Mouse (Mus musculus) neural tube, embryonic 14.5 days (tissue): Measurements from ENCODE around the gene Meis3. TPM values are rescaled to one million over a fixed set of nuclear protein-coding genes. Genes with fewer than 3 reads are reported as not detected.

Source experiments
- ATAC-seq: fragments of 200-750 bp; cut with Nextera tagmentation; 2 replicates; pipeline ENCODE4 v1.8.0; 2017; ENCODE audit warnings: low read depth, mild to moderate bottlenecking, moderate TSS enrichment, moderate library complexity
- H3K27ac ChIP-seq: fragments of 300-500 bp; sonication (generic); 2 replicates; pipeline ENCODE4 v1.5.1; 2014; ENCODE audit warnings: low read depth, mild to moderate bottlenecking, control low read depth, low read length, moderate library complexity, mixed read lengths
- H3K27me3 ChIP-seq: fragments of 300-500 bp; sonication (generic); 2 replicates; pipeline ENCODE4 v1.6.1; 2014; ENCODE audit warnings: low read length; ENCODE audit not compliant: control insufficient read depth, insufficient read depth
- H3K36me3 ChIP-seq: fragments of 300-500 bp; sonication (generic); 2 replicates; pipeline ENCODE4 v1.6.1; 2014; ENCODE audit warnings: low read length, mixed read lengths; ENCODE audit not compliant: control insufficient read depth, insufficient read depth
- H3K4me1 ChIP-seq: fragments of 300-500 bp; sonication (generic); 2 replicates; pipeline ENCODE4 v1.6.1; 2014; ENCODE audit warnings: low read length; ENCODE audit not compliant: control insufficient read depth, insufficient read depth
- H3K4me2 ChIP-seq: fragments of 300-500 bp; sonication (generic); 2 replicates; pipeline ENCODE4 v1.6.1; 2014; ENCODE audit warnings: mild to moderate bottlenecking, low read depth, low read length, control low read depth
- H3K4me3 ChIP-seq: fragments of 300-500 bp; sonication (generic); 2 replicates; pipeline ENCODE4 v1.5.1; 2014; ENCODE audit warnings: low read depth, low read length, control low read depth, mixed read lengths
- H3K9ac ChIP-seq: fragments of 300-500 bp; sonication (generic); replicated peaks from 2 replicates; pipeline ENCODE4 v1.6.1; 2014; ENCODE audit warnings: low read depth, mild to moderate bottlenecking, control low read depth, low read length, mixed read lengths
- H3K9me3 ChIP-seq: fragments of 300-500 bp; sonication (generic); 2 replicates; pipeline ENCODE4 v1.6.1; 2016; ENCODE audit warnings: low read length; ENCODE audit not compliant: control insufficient read depth
- WGBS: fragments of 180-500 bp; shearing (Covaris S2); extraction: QIAGEN DNeasy Blood & Tissue Kit; methylation state at CpG from one replicate; pipeline ENCODE4 v1.1.7; 2014; 5-methylcytosine and 5-hydroxymethylcytosine counted together
- polyA plus RNA-seq: library from polyadenylated mRNA; unstranded; fragments of >200 nt; fragmentation: Nextera tagmentation; extraction: Ambion mirVana; gene quantifications from 2 replicates; pipeline ENCODE4 v1.2.1, GENCODE M21; 2014

Meis3 gene
- polyA plus RNA-seq, 1 experiment from 2014 or later, result 127 TPM

DNA sequence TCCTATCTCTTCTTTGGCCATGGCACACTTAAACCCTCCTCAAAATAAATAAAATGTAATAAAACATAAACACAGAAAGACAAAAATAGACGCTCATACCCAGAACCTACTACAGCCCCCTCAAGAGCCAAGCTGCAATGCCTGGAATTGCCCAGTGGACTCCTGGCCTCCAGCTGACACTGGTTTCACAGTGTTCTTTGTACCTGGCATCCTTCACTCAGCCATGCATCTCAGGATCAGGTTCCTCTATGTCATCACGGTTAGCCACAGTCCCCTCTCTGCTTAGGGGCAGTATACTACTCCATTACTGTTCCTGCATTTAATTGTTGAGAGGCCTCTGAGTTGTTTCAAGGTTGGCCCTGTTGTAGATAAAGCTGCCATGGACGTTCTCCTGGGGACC, 42.0 kb upstream of the Meis3 start:
- Histone ChIP-seq H3K9me3 (no peaks in the 10 kb centered on the region), H3K4me1 (peaks cover 38% of the 10 kb centered on the region), H3K4me2 (no peak overlapping the region), H3K27ac (no peak overlapping the region), H3K36me3 (no peaks in the 10 kb centered on the region), H3K27me3 (no peaks in the 10 kb centered on the region), H3K4me3 (no peak overlapping the region), H3K9ac (no peak overlapping the region)
- no peak for ATAC-seq
- WGBS, result 69% methylated on average over 3 of the region's 3 CpGs

DNA sequence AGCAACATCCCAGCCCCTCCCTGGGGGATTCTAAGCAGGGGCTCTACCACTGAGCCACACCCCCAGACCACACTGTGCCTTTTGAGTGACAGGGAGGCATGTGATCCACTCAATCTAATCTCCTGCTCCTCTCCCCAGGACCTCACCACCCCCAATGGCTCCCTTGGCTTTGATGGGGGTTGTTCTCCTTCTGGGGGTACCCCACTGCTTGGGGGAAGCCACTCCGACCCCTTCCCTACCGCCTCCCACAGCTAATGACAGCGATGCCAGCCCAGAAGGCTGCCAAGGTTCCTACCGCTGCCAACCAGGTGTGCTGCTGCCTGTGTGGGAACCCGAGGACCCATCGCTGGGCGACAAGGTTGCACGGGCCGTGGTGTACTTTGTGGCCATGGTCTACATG, 41.2 kb upstream of the Meis3 start:
- Histone ChIP-seq H3K4me2 (peak overlapping the region; percentile 8; the same call in 1 of the 2 replicates), H3K4me1 (peaks cover 41% of the 10 kb centered on the region), H3K27ac (peak overlapping the region; percentile 52), H3K36me3 (no peaks in the 10 kb centered on the region), H3K4me3 (no peak overlapping the region), H3K9me3 (no peaks in the 10 kb centered on the region), H3K9ac (no peak overlapping the region), H3K27me3 (no peaks in the 10 kb centered on the region)
- ATAC-seq, result no peak
- WGBS, result 89% methylated on average over 9 of the region's 9 CpGs

DNA sequence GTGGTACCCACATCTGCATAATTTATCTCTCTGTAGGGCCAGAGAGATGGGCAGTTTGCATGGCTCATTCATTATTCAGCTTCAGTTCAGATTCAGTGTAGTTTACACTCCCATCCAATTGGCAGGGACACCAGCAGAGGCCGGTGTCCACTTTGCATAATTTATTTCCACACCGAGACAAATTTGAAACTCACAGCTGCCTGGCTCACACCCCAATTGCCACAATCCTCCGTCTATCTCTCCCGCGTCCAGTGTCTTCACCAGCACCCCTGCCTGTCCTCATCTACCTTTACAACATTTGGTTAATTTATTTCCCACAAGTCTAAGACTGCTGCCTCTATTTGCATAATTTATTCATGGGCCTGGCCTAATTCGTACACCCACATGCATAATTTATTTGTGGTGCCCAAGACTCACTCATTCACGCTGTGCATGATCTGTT, 39.9 kb upstream of the Meis3 start:
- Histone ChIP-seq H3K27ac (peak overlapping the region; percentile 52; the same call in 1 of the 2 replicates), H3K4me1 (peaks cover 35% of the 10 kb centered on the region)

DNA sequence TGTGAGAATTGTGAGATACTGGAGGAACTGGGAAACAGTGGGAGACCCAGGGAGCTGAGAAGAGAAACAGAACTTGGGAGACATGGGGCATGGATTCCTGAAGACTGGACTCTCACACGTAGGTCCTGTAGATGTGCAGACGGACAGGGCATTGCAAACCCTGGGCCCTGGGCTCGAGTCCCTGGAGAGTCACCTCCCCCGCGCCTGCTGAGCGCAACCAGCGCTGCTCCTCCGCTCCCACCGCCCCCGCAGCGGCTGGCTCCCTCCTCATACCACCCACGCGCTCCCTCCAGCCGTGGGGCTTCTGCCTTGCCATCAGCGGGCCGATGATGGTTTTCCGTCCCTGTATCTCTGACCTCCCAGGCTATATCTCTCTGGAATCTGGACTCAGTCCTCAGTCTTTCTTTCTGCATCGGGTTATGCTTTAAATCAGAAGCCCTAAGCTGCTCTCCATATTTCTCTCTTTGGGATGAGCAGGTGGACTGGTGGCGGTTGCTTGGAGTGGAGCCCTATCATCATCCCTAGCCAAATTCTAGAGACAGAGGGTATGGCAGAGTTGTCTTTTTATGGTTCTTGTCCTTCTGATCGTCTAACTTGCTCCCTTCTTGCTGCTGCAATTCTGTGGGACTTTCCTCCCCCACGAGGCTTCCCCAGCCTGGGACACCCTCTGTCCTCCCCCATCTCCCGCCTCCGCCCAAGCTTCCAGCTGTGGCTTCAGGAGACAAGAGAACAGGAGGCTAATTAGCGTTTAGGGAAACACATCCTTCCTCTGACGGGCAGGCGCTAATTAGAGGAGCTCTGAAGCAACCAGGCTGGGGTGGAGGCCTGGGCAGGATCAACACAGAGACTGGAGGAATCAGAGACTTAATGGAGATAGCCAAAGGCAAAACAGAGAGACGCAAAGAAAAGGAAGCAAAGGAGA, 28.1 kb upstream of the Meis3 start:
- Histone ChIP-seq H3K27ac (no peak overlapping the region), H3K9ac (no peak overlapping the region), H3K27me3 (no peaks in the 10 kb centered on the region), H3K4me2 (no peak overlapping the region), H3K4me1 (peaks cover 3% of the 10 kb centered on the region; the same call in 1 of the 2 replicates), H3K9me3 (no peaks in the 10 kb centered on the region), H3K4me3 (no peak overlapping the region), H3K36me3 (peaks cover 4% of the 10 kb centered on the region; the same call in 1 of the 2 replicates)
- no peak for ATAC-seq
- WGBS, result 26% methylated on average over 27 of the region's 27 CpGs

More for the DNA sequence above, 39.9 kb upstream of the Meis3 start:
- H3K9me3 ChIP-seq, result no peaks in the 10 kb centered on the region
- H3K36me3 ChIP-seq, result no peaks in the 10 kb centered on the region
- no peak overlapping the region for H3K9ac ChIP-seq
- no peak overlapping the region for H3K4me3 ChIP-seq
- WGBS, result 12% methylated on average over 7 of the region's 7 CpGs
- no peaks in the 10 kb centered on the region for H3K27me3 ChIP-seq
- ATAC-seq, result peak; percentile 62
- peak overlapping the region; percentile 16; the same call in 1 of the 2 replicates for H3K4me2 ChIP-seq

DNA sequence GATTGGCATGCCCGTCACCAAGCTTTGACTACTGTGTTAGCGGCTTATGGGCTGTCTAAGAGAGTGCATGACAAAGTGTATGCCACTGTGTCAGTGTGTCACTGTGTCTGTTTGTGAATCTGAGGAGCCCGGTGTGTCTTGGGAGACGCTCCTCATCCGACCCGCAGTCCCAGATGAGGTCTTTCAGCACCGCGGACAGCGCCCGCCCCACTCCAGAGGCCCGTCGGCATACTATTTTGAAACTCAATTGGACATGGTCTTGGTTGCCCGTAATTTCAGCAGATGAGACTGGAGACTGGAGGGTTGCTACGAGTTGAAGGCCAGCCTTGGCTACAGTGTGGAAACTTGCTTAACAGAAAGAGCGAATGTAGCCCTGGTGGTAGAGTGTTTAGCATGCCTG, 27.2 kb upstream of the Meis3 start:
- H3K36me3 ChIP-seq, result no peaks in the 10 kb centered on the region
- H3K4me3 ChIP-seq, result no peak overlapping the region
- no peaks in the 10 kb centered on the region for H3K27me3 ChIP-seq
- peaks cover 3% of the 10 kb centered on the region; the same call in 1 of the 2 replicates for H3K4me1 ChIP-seq
- H3K9me3 ChIP-seq, result no peaks in the 10 kb centered on the region
- no peak overlapping the region for H3K9ac ChIP-seq
- WGBS, result 19% methylated on average over 15 of the region's 15 CpGs
- H3K27ac ChIP-seq, result no peak overlapping the region
- no peak overlapping the region for H3K4me2 ChIP-seq
- 0 out of 2 replicates have a peak, but pooled peaks have one; percentile 23 for ATAC-seq

DNA sequence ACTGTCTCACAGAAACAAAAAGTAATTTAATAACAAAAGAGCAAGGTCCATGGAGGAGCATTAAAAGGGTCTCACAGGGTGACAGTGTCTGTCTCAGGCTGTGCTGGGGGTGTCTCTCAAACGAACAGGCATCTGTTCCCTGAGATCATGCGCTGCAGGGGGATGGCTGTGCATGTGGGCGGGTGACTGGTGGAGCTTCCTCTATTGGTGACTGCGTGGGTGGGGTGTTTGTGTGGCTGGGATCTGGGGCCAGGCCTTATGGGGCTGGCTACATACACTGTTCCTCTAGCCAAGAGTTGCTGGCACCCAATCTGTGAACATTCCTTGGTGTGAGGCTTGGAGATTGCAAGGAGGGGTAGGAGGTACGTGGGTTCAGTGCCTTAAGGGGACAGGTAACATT, 25.6 kb upstream of the Meis3 start:
- 65% methylated on average over 5 of the region's 5 CpGs for WGBS

DNA sequence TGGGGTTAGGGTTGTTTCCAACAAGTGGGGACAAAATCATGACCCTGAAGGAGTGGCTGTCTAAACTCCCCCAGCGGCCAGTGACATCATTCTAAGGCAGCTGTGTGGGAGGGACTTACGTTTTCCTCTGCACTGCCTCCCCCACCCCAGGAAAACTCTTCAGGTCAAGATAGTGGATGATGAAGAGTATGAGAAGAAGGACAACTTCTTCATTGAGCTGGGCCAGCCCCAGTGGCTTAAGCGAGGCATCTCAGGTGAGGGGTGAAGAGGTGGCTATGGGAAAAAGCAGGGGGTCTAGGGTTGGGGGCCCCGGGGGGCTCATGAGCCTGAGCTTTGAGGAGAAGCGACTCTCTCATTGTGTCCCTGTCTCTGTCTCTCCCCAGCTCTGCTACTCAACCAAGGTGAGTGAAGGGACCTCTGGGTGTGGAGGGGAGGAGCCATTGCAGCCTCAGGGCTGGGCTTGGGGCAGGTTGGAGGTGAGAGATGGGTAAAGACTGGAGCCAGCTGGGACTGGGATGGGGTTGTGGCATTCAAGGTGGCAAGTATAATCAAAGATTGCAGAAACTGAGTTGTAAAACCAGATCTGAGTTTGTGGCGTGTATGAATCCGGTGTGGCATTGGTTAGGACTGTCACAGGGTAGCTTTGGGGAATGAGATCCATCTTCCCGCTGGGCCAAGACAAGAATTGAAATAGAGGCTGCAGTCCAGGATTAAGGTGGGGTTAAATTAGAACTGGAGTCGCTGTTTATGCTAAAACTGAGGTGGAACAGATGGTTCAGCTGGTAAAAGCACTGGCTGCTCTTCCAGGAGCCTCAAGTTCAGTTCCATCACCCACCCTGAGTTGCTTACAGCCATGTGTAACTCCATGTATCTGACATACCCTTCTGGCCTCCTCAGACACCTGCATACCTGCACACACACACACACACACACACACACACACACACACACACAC, 24.4 kb upstream of the Meis3 start:
- Histone ChIP-seq H3K4me3 (no peak overlapping the region), H3K27me3 (no peaks in the 10 kb centered on the region), H3K4me2 (no peak overlapping the region), H3K36me3 (no peaks in the 10 kb centered on the region), H3K27ac (no peak overlapping the region), H3K4me1 (peaks cover 3% of the 10 kb centered on the region; the same call in 1 of the 2 replicates), H3K9me3 (no peaks in the 10 kb centered on the region), H3K9ac (no peak overlapping the region)
- ATAC-seq, result no peak
- WGBS, result 75% methylated on average over 9 of the region's 9 CpGs

More for the DNA sequence above, 25.6 kb upstream of the Meis3 start:
- Histone ChIP-seq H3K27ac (no peak overlapping the region), H3K27me3 (no peaks in the 10 kb centered on the region), H3K4me3 (no peak overlapping the region), H3K9me3 (no peaks in the 10 kb centered on the region), H3K4me1 (peaks cover 3% of the 10 kb centered on the region; the same call in 1 of the 2 replicates), H3K36me3 (no peaks in the 10 kb centered on the region), H3K9ac (no peak overlapping the region), H3K4me2 (no peak overlapping the region)
- no peak for ATAC-seq

DNA sequence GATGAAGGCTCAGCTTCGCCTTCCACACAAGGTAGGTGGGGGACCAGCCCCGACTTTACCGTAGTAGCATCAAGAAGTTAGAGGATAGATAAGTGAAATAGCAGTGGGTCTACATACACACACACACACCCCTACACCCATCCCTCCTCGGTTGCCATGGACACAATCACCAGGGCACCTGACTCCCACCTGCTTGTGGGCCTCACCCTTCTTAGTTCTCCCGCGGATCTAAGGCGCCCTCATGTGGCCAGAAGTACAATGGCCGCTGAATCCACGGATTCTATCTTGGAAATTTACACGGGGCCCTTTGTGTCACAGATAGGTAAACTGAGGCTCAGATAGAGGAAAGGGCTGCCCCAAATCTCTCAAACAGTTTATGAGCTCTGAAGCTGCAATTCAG, 21.4 kb upstream of the Meis3 start:
- Histone ChIP-seq H3K9ac (no peak overlapping the region), H3K4me1 (no peaks in the 10 kb centered on the region), H3K4me2 (no peak overlapping the region), H3K36me3 (0 out of 2 replicates have a peak, but pooled peaks cover 2% of the 10 kb centered on the region), H3K27me3 (no peaks in the 10 kb centered on the region), H3K9me3 (no peaks in the 10 kb centered on the region), H3K4me3 (no peak overlapping the region), H3K27ac (no peak overlapping the region)
- ATAC-seq, result peak; percentile 85
- 14% methylated on average over 10 of the region's 10 CpGs for WGBS
